Mouse (Mus musculus) midbrain, embryonic 12.5 days (tissue): Measurements from ENCODE around the gene Spns2. TPM values are rescaled to one million over a fixed set of nuclear protein-coding genes. Genes with fewer than 3 reads are reported as not detected.
A peak's percentile ranks its signal among the peaks of the same experiment; 100 is the strongest.

Experiments used
- ATAC-seq: fragments of 200-750 bp; cut with Nextera tagmentation; 2 replicates; pipeline ENCODE4 v1.8.0; 2017; ENCODE audit warnings: low read depth, moderate TSS enrichment, moderate library complexity; ENCODE audit not compliant: low FRiP score
- H3K27ac ChIP-seq: fragments of 300-500 bp; sonication (generic); replicated peaks from 2 replicates; pipeline ENCODE4 v1.5.1; 2016; ENCODE audit warnings: mild to moderate bottlenecking
- H3K27me3 ChIP-seq: fragments of 300-500 bp; sonication (generic); 2 replicates; pipeline ENCODE4 v1.6.1; 2016; ENCODE audit warnings: mild to moderate bottlenecking
- H3K36me3 ChIP-seq: fragments of 300-500 bp; sonication (generic); 2 replicates; pipeline ENCODE4 v1.6.1; 2016
- H3K4me1 ChIP-seq: fragments of 300-500 bp; sonication (generic); 2 replicates; pipeline ENCODE4 v1.6.1; 2016
- H3K4me2 ChIP-seq: fragments of 300-500 bp; sonication (generic); replicated peaks from 2 replicates; pipeline ENCODE4 v1.6.1; 2016; ENCODE audit warnings: mild to moderate bottlenecking, moderate library complexity
- H3K4me3 ChIP-seq: fragments of 300-500 bp; sonication (generic); 2 replicates; pipeline ENCODE4 v1.5.1; 2016; ENCODE audit warnings: mild to moderate bottlenecking
- H3K9ac ChIP-seq: fragments of 300-500 bp; sonication (generic); replicated peaks from 2 replicates; pipeline ENCODE4 v1.6.1; 2016; ENCODE audit warnings: mild to moderate bottlenecking, moderate library complexity
- H3K9me3 ChIP-seq: fragments of 300-500 bp; sonication (generic); 2 replicates; pipeline ENCODE4 v1.6.1; 2016; ENCODE audit warnings: mild to moderate bottlenecking
- WGBS: fragments of 180-500 bp; shearing (Covaris S2); methylation state at CpG from one replicate; pipeline ENCODE4 v1.1.7; 2016; 5-methylcytosine and 5-hydroxymethylcytosine counted together
- polyA plus RNA-seq: library from polyadenylated mRNA; unstranded; fragments of >200 nt; fragmentation: Nextera tagmentation; extraction: Ambion mirVana; gene quantifications from 2 replicates; pipeline ENCODE4 v1.2.1, GENCODE M21; 2016

The Spns2 gene
- polyA plus RNA-seq, 1 experiment from 2014 or later, result 6.8 TPM

- 69% methylated on average over 3 of the region's 3 CpGs for WGBS
- H3K4me2 ChIP-seq, result no peak overlapping the region
- ATAC-seq, result no peak
- H3K27ac ChIP-seq, result no peak overlapping the region
- no peak overlapping the region for H3K4me3 ChIP-seq
- no peaks in the 10 kb centered on the region for H3K9me3 ChIP-seq
- H3K36me3 ChIP-seq, result no peaks in the 10 kb centered on the region
- H3K4me1 ChIP-seq, result no peaks in the 10 kb centered on the region
- H3K27me3 ChIP-seq, result no peaks in the 10 kb centered on the region
- no peak overlapping the region for H3K9ac ChIP-seq
These were observed 30.2 kb upstream of the Spns2 start for GRCm38 (mm10) chr11:72519895-72520294.

GRCm38 (mm10) chr11:72519189-72519588 lies 29.5 kb upstream of the Spns2 start:
- Histone ChIP-seq H3K9ac (no peak overlapping the region), H3K4me1 (no peaks in the 10 kb centered on the region), H3K36me3 (no peaks in the 10 kb centered on the region), H3K4me2 (no peak overlapping the region), H3K4me3 (no peak overlapping the region), H3K27me3 (no peaks in the 10 kb centered on the region), H3K9me3 (no peaks in the 10 kb centered on the region), H3K27ac (no peak overlapping the region)
- WGBS, result 83% methylated on average over 4 of the region's 4 CpGs
- ATAC-seq, result no peak

GRCm38 (mm10) chr11:72518449-72518848 lies 28.7 kb upstream of the Spns2 start:
- no peaks in the 10 kb centered on the region for H3K9me3 ChIP-seq
- no peak for ATAC-seq
- no peak overlapping the region for H3K9ac ChIP-seq
- H3K27ac ChIP-seq, result no peak overlapping the region
- no peak overlapping the region for H3K4me2 ChIP-seq
- no peaks in the 10 kb centered on the region for H3K27me3 ChIP-seq
- H3K36me3 ChIP-seq, result no peaks in the 10 kb centered on the region
- no peaks in the 10 kb centered on the region for H3K4me1 ChIP-seq
- 67% methylated on average over 2 of the region's 2 CpGs for WGBS
- no peak overlapping the region for H3K4me3 ChIP-seq

GRCm38 (mm10) chr11:72514967-72515366 lies 25.3 kb upstream of the Spns2 start:
- H3K4me1 ChIP-seq, result no peaks in the 10 kb centered on the region
- 74% methylated on average over 3 of the region's 3 CpGs for WGBS
- no peak for ATAC-seq
- H3K4me3 ChIP-seq, result no peak overlapping the region
- no peak overlapping the region for H3K9ac ChIP-seq
- no peaks in the 10 kb centered on the region for H3K27me3 ChIP-seq
- H3K27ac ChIP-seq, result no peak overlapping the region
- no peak overlapping the region for H3K4me2 ChIP-seq
- no peaks in the 10 kb centered on the region for H3K36me3 ChIP-seq
- no peaks in the 10 kb centered on the region for H3K9me3 ChIP-seq

GRCm38 (mm10) chr11:72508651-72509050 lies 18.9 kb upstream of the Spns2 start:
- no peaks in the 10 kb centered on the region for H3K4me1 ChIP-seq
- H3K4me3 ChIP-seq, result no peak overlapping the region
- no peak for ATAC-seq
- H3K27ac ChIP-seq, result no peak overlapping the region
- H3K27me3 ChIP-seq, result no peaks in the 10 kb centered on the region
- H3K4me2 ChIP-seq, result no peak overlapping the region
- H3K9ac ChIP-seq, result no peak overlapping the region
- H3K36me3 ChIP-seq, result no peaks in the 10 kb centered on the region
- H3K9me3 ChIP-seq, result no peaks in the 10 kb centered on the region
- WGBS, result 89% methylated on average over 5 of the region's 5 CpGs

GRCm38 (mm10) chr11:72507651-72508050 lies 17.9 kb upstream of the Spns2 start:
- peaks cover 9% of the 10 kb centered on the region for H3K4me1 ChIP-seq
- no peak overlapping the region for H3K4me2 ChIP-seq
- no peak overlapping the region for H3K27ac ChIP-seq
- no peak overlapping the region for H3K4me3 ChIP-seq
- H3K9me3 ChIP-seq, result no peaks in the 10 kb centered on the region
- H3K9ac ChIP-seq, result no peak overlapping the region
- H3K36me3 ChIP-seq, result no peaks in the 10 kb centered on the region
- peaks cover 6% of the 10 kb centered on the region; the same call in 1 of the 2 replicates for H3K27me3 ChIP-seq
- ATAC-seq, result no peak

GRCm38 (mm10) chr11:72504016-72504797 lies 14.5 kb upstream of the Spns2 start:
- peaks cover 18% of the 10 kb centered on the region for H3K4me1 ChIP-seq
- no peaks in the 10 kb centered on the region for H3K9me3 ChIP-seq
- no peak overlapping the region for H3K9ac ChIP-seq
- H3K36me3 ChIP-seq, result no peaks in the 10 kb centered on the region
- no peak overlapping the region for H3K27ac ChIP-seq
- ATAC-seq, result no peak
- peaks cover 12% of the 10 kb centered on the region for H3K27me3 ChIP-seq
- no peak overlapping the region for H3K4me3 ChIP-seq
- 78% methylated on average over 10 of the region's 10 CpGs for WGBS
- no peak overlapping the region for H3K4me2 ChIP-seq

- H3K4me1 ChIP-seq, result peaks cover 18% of the 10 kb centered on the region
- H3K4me3 ChIP-seq, result no peak overlapping the region
- H3K27ac ChIP-seq, result no peak overlapping the region
- no peaks in the 10 kb centered on the region for H3K36me3 ChIP-seq
- H3K4me2 ChIP-seq, result no peak overlapping the region
- no peak for ATAC-seq
- H3K9me3 ChIP-seq, result no peaks in the 10 kb centered on the region
- WGBS, result 35% methylated on average over 5 of the region's 5 CpGs
- H3K27me3 ChIP-seq, result peaks cover 12% of the 10 kb centered on the region
- no peak overlapping the region for H3K9ac ChIP-seq
These were observed 13.8 kb upstream of the Spns2 start for GRCm38 (mm10) chr11:72503501-72503921.

GRCm38 (mm10) chr11:72502236-72502635 lies 12.5 kb upstream of the Spns2 start:
- ATAC-seq, result no peak
- H3K27ac ChIP-seq, result 0 out of 2 replicates have a peak overlapping the region, but pooled peaks have one; percentile 1
- no peaks in the 10 kb centered on the region for H3K36me3 ChIP-seq
- no peaks in the 10 kb centered on the region for H3K9me3 ChIP-seq
- no peak overlapping the region for H3K4me3 ChIP-seq
- H3K27me3 ChIP-seq, result peaks cover 12% of the 10 kb centered on the region
- 16% methylated on average over 8 of the region's 8 CpGs for WGBS
- no peak overlapping the region for H3K4me2 ChIP-seq
- H3K4me1 ChIP-seq, result peaks cover 21% of the 10 kb centered on the region
- H3K9ac ChIP-seq, result no peak overlapping the region

- H3K9me3 ChIP-seq, result no peaks in the 10 kb centered on the region
- H3K27me3 ChIP-seq, result peaks cover 12% of the 10 kb centered on the region
- H3K9ac ChIP-seq, result no peak overlapping the region
- H3K4me2 ChIP-seq, result no peak overlapping the region
- no peak overlapping the region for H3K27ac ChIP-seq
- no peaks in the 10 kb centered on the region for H3K36me3 ChIP-seq
- 30% methylated on average over 5 of the region's 5 CpGs for WGBS
- ATAC-seq, result no peak
- peaks cover 22% of the 10 kb centered on the region for H3K4me1 ChIP-seq
- H3K4me3 ChIP-seq, result no peak overlapping the region
These were observed 11.8 kb upstream of the Spns2 start for GRCm38 (mm10) chr11:72501426-72502002.

- WGBS, result 90% methylated on average over 4 of the region's 4 CpGs
These were observed 10.4 kb upstream of the Spns2 start for GRCm38 (mm10) chr11:72500139-72500538.

GRCm38 (mm10) chr11:72497367-72497766 lies 7.7 kb upstream of the Spns2 start:
- peaks cover 9% of the 10 kb centered on the region for H3K4me1 ChIP-seq

More at GRCm38 (mm10) chr11:72500139-72500538, 10.4 kb upstream of the Spns2 start:
- no peak overlapping the region for H3K9ac ChIP-seq
- peaks cover 12% of the 10 kb centered on the region for H3K27me3 ChIP-seq
- no peaks in the 10 kb centered on the region for H3K9me3 ChIP-seq
- H3K4me3 ChIP-seq, result no peak overlapping the region
- no peak for ATAC-seq
- H3K4me1 ChIP-seq, result peaks cover 22% of the 10 kb centered on the region
- H3K27ac ChIP-seq, result no peak overlapping the region
- no peak overlapping the region for H3K4me2 ChIP-seq
- no peaks in the 10 kb centered on the region for H3K36me3 ChIP-seq

More at GRCm38 (mm10) chr11:72497367-72497766, 7.7 kb upstream of the Spns2 start:
- WGBS, result 15% methylated on average over 4 of the region's 4 CpGs
- Histone ChIP-seq H3K27ac (no peak overlapping the region), H3K36me3 (no peaks in the 10 kb centered on the region), H3K4me2 (no peak overlapping the region), H3K27me3 (peaks cover 6% of the 10 kb centered on the region; the same call in 1 of the 2 replicates), H3K9ac (no peak overlapping the region), H3K4me3 (no peak overlapping the region), H3K9me3 (no peaks in the 10 kb centered on the region)
- ATAC-seq, result no peak
